Mouse (Mus musculus): ENCODE data around the gene Numb.

Numb gene

GRCm38 (mm10) chr12:83782669-83783068 lies 139.1 kb downstream of the Numb start:
- in situ Hi-C loops (cut with MboI, MseI), result loop anchor here (10.0 kb wide), 1 partner anchor 1538 kb away; no protein-coding TSS in a partner anchor

- in situ Hi-C loops (cut with MboI, MseI), result loop anchor here (10.0 kb wide), 1 partner anchor 1537 kb away; no protein-coding TSS in a partner anchor
Measured at GRCm38 (mm10) chr12:83781640-83782278, 140.0 kb downstream of the Numb start.

GRCm38 (mm10) chr12:83781204-83781603 lies 140.5 kb downstream of the Numb start:
- in situ Hi-C loops (cut with MboI, MseI), result loop anchor here (10.0 kb wide), 1 partner anchor 1536 kb away; no protein-coding TSS in a partner anchor

GRCm38 (mm10) chr12:83780181-83780580 lies 141.6 kb downstream of the Numb start:
- in situ Hi-C loops (cut with MboI, MseI), result loop anchor here (10.0 kb wide), 1 partner anchor 1535 kb away; no protein-coding TSS in a partner anchor

- in situ Hi-C loops (cut with MboI, MseI), result no loop called here
Measured at GRCm38 (mm10) chr12:83776766-83777165, 145.0 kb downstream of the Numb start.

GRCm38 (mm10) chr12:83775621-83776020 lies 146.1 kb downstream of the Numb start:
- in situ Hi-C loops (cut with MboI, MseI), result no loop called here

- in situ Hi-C loops (cut with MboI, MseI), result no loop called here
Measured at GRCm38 (mm10) chr12:83770418-83771256, 151.1 kb downstream of the Numb start.

GRCm38 (mm10) chr12:83768235-83768899 lies 153.4 kb downstream of the Numb start:
- in situ Hi-C loops (cut with MboI, MseI), result no loop called here

- in situ Hi-C loops (cut with MboI, MseI), result no loop called here
Measured at GRCm38 (mm10) chr12:83767833-83768232, 153.9 kb downstream of the Numb start.

GRCm38 (mm10) chr12:83765965-83766603 lies 155.7 kb downstream of the Numb start:
- in situ Hi-C loops (cut with MboI, MseI), result no loop called here

- in situ Hi-C loops (cut with MboI, MseI), result no loop called here
Measured at GRCm38 (mm10) chr12:83764519-83764918, 157.2 kb downstream of the Numb start.

- in situ Hi-C loops (cut with MboI, MseI), result no loop called here
Measured at GRCm38 (mm10) chr12:83764044-83764365, 157.7 kb downstream of the Numb start.

GRCm38 (mm10) chr12:83763311-83764043 lies 158.3 kb downstream of the Numb start, which contains the start of gene Papln:
TSS of gene Papln (plus strand) at chr12:83763634.
- in situ Hi-C loops (cut with MboI, MseI), result no loop called here

GRCm38 (mm10) chr12:83762706-83763105 lies 159.0 kb downstream of the Numb start:
- in situ Hi-C loops (cut with MboI, MseI), result no loop called here

GRCm38 (mm10) chr12:83760201-83760600 lies 161.5 kb downstream of the Numb start:
- in situ Hi-C loops (cut with MboI, MseI), result no loop called here

GRCm38 (mm10) chr12:83758735-83759134 lies 163.0 kb downstream of the Numb start:
- in situ Hi-C loops (cut with MboI, MseI), result no loop called here

GRCm38 (mm10) chr12:83752495-83752894 lies 169.2 kb downstream of the Numb start:
- in situ Hi-C loops (cut with MboI, MseI), result no loop called here

- in situ Hi-C loops (cut with MboI, MseI), result no loop called here
Measured at GRCm38 (mm10) chr12:83749186-83749585, 172.5 kb downstream of the Numb start.
